Mouse (Mus musculus): Measurements from ENCODE around the gene Pecam1.

GRCm38 (mm10) chr11:106660453-106661081 lies 89.9 kb downstream of the Pecam1 start:
- TF ChIP-seq CHD2 (IDR thresholded peaks at IDR 0.05; ENCODE audit: low read depth, low read length) (no peak), ZNF384 (IDR thresholded peaks at IDR 0.05; ENCODE audit: low read depth, low read length) (no peak), ZC3H11A (IDR thresholded peaks at IDR 0.05; ENCODE audit: borderline replicate concordance, low read depth, low read length) (no peak), MAFK (IDR thresholded peaks at IDR 0.05; ENCODE audit: insufficient read depth, low read depth, low read length) (no peak), HCFC1 (IDR thresholded peaks at IDR 0.05; ENCODE audit: borderline replicate concordance, insufficient read depth, low read length) (no peak)
